Mouse (Mus musculus): ENCODE data around the gene Prex1. TPM values are rescaled to one million over a fixed set of nuclear protein-coding genes. Genes with fewer than 3 reads are reported as not detected.
A peak's percentile ranks its signal among the peaks of the same experiment; 100 is the strongest.

Prex1 gene
- polyA plus RNA-seq, 1 experiment from 2014 or later = 25.5 TPM

- H3K36me3 ChIP-seq = no peaks in the 10 kb centered on the region
- no peak for ATAC-seq (ENCODE audit: insufficient number of reproducible peaks, low FRiP score, low TSS enrichment, low read depth)
- H3K4me1 ChIP-seq = peaks cover 11% of the 10 kb centered on the region
- H3K9ac ChIP-seq = no peak overlapping the region
- no peak overlapping the region for H3K4me3 ChIP-seq (replicated peaks)
- no peak overlapping the region for H3K4me2 ChIP-seq (replicated peaks)
- H3K27me3 ChIP-seq = no peaks in the 10 kb centered on the region
- peak overlapping the region; percentile 60 for H3K27ac ChIP-seq (replicated peaks)
- no peaks in the 10 kb centered on the region for H3K9me3 ChIP-seq (replicated peaks)
- 56% methylated on average over 3 of the region's 3 CpGs for WGBS
Observed at GRCm38 (mm10) chr2:166720416-166720815, 6.8 kb upstream of the Prex1 start.

DNA sequence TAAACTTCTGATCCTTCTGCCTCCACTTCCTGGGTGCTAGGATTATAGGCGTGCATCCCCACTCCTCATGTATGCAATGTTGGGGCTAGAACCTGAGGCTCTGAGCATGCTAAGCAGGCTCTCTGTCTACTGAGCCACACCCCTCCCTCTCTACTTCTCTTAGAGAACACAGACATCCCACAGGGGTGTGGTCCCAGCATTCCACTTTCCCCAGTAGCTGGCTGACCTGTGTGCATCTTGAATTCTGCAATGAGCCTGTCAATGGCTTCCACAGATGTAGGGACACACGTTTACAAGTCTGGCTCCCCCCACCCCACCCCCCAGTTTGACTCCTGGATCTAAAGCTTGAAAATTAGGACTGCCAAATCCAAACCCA, 6.3 kb upstream of the Prex1 start:
- ATAC-seq (ENCODE audit: insufficient number of reproducible peaks, low FRiP score, low TSS enrichment, low read depth) = 0 out of 2 replicates have a peak, but pooled peaks have one; percentile 30
- WGBS = 47% methylated on average over 2 of the region's 2 CpGs
- no peak overlapping the region for H3K4me2 ChIP-seq (replicated peaks)
- H3K9ac ChIP-seq = no peak overlapping the region
- no peaks in the 10 kb centered on the region for H3K27me3 ChIP-seq
- H3K27ac ChIP-seq (replicated peaks) = peak overlapping the region; percentile 58; the same call in 1 of the 2 replicates
- H3K36me3 ChIP-seq = no peaks in the 10 kb centered on the region
- no peaks in the 10 kb centered on the region for H3K9me3 ChIP-seq (replicated peaks)
- peaks cover 11% of the 10 kb centered on the region for H3K4me1 ChIP-seq
- H3K4me3 ChIP-seq (replicated peaks) = no peak overlapping the region

GRCm38 (mm10) chr2:166719301-166719929, 5.8 kb upstream of the Prex1 start:
- Histone ChIP-seq H3K9me3 (replicated peaks) (no peaks in the 10 kb centered on the region), H3K27ac (replicated peaks) (peak overlapping the region; percentile 58; the same call in 1 of the 2 replicates), H3K36me3 (no peaks in the 10 kb centered on the region), H3K4me1 (peaks cover 13% of the 10 kb centered on the region), H3K4me2 (replicated peaks) (no peak overlapping the region), H3K27me3 (no peaks in the 10 kb centered on the region), H3K4me3 (replicated peaks) (no peak overlapping the region), H3K9ac (no peak overlapping the region)
- ATAC-seq (ENCODE audit: insufficient number of reproducible peaks, low FRiP score, low TSS enrichment, low read depth) = no peak
- WGBS = 79% methylated on average over 1 of the region's 1 CpGs

DNA sequence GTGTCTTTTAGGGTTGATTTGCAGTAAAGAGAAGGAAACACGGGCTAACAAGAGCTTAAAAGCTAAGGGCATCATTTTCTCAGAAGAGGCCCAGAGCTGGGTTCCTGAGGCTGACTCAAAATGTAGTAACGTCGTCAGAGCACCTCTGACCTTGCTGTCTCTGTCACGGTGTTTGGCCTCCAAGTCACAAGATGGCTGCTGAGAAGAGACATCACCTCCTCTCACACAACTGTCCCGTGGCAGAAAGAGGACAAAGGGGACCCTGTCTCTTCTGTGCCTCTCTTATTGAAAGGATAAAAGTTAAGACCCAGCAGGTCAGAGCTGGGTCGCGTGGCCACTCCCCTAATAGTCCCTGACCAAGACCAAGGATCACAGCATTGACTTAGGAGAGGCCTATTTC, 2.4 kb upstream of the Prex1 start:
- H3K27me3 ChIP-seq = no peaks in the 10 kb centered on the region
- H3K9ac ChIP-seq = no peak overlapping the region
- ATAC-seq (ENCODE audit: insufficient number of reproducible peaks, low FRiP score, low TSS enrichment, low read depth) = no peak
- H3K4me2 ChIP-seq (replicated peaks) = no peak overlapping the region
- 63% methylated on average over 7 of the region's 7 CpGs for WGBS
- H3K9me3 ChIP-seq (replicated peaks) = no peaks in the 10 kb centered on the region
- no peak overlapping the region for H3K27ac ChIP-seq (replicated peaks)
- H3K4me3 ChIP-seq (replicated peaks) = no peak overlapping the region
- H3K4me1 ChIP-seq = peaks cover 38% of the 10 kb centered on the region
- H3K36me3 ChIP-seq = no peaks in the 10 kb centered on the region

- H3K36me3 ChIP-seq = no peaks in the 10 kb centered on the region
- no peak overlapping the region for H3K27ac ChIP-seq (replicated peaks)
- WGBS = 9% methylated on average over 11 of the region's 11 CpGs
- peak overlapping the region; percentile 37 for H3K9ac ChIP-seq
- H3K4me3 ChIP-seq (replicated peaks) = peak overlapping the region; percentile 83
- H3K9me3 ChIP-seq (replicated peaks) = no peaks in the 10 kb centered on the region
- H3K27me3 ChIP-seq = no peaks in the 10 kb centered on the region
- ATAC-seq (ENCODE audit: insufficient number of reproducible peaks, low FRiP score, low TSS enrichment, low read depth) = no peak
- H3K4me1 ChIP-seq = peaks cover 40% of the 10 kb centered on the region
- H3K4me2 ChIP-seq (replicated peaks) = peak overlapping the region; percentile 78
Observed at GRCm38 (mm10) chr2:166714427-166714699, 731 bp upstream of the Prex1 start.

DNA sequence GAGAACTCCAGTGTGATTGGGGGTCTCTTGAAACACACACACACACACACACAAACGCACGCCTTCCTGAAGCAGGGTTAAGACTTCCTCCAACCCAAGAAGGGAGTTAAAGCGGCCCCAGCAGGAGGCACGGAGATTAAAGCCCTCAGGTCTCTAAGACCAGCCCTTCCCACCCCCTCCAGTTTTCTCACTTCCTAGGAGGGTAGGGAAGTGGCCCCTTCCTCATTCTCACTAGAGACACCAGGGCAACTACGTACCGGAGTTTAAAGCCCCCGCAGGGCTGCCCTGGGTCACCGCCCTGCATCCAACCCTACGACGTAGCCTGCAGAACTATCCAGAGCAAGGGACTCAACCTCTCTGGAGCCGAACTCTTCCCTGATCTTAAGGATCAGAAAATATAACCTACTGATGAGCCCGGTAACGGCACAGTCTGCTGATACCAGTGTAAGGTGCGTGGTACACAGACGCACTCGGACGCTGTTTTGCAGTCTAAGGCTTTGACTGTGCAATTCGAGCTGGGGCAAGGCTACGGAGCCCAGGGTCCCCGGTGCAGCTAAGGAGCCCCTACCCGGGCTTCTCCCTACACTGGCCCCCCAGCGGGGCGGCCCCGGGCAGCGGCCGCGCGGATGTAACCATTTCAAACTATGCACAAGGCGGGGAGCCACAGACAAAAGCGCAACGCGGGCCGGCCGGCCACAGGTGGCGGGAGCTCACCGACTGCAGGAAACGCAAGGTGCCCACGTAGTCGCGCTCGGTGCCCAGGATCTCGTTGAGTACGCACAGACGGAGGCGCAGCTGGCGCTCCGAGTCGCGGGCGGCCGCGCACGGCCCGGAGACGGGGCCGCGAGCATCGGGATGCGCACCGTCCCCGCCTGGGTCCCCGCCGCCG, 587 bp downstream of the Prex1 start:
- H3K4me3 ChIP-seq (replicated peaks) = peak overlapping the region; percentile 83
- H3K4me1 ChIP-seq = peaks cover 41% of the 10 kb centered on the region

GRCm38 (mm10) chr2:166712310-166712709, 1.3 kb downstream of the Prex1 start:
- Histone ChIP-seq H3K9me3 (replicated peaks) (no peaks in the 10 kb centered on the region), H3K4me1 (peaks cover 42% of the 10 kb centered on the region), H3K4me3 (replicated peaks) (peak overlapping the region; percentile 83), H3K27ac (replicated peaks) (peak overlapping the region; percentile 75; the same call in 1 of the 2 replicates), H3K27me3 (no peaks in the 10 kb centered on the region), H3K9ac (no peak overlapping the region), H3K36me3 (no peaks in the 10 kb centered on the region), H3K4me2 (replicated peaks) (peak overlapping the region; percentile 96)
- ATAC-seq (ENCODE audit: insufficient number of reproducible peaks, low FRiP score, low TSS enrichment, low read depth) = no peak
- 1% methylated on average over 4 of the region's 4 CpGs for WGBS

More for the DNA sequence above, 587 bp downstream of the Prex1 start:
- Histone ChIP-seq H3K27ac (replicated peaks) (peak overlapping the region; percentile 75), H3K4me2 (replicated peaks) (peak overlapping the region; percentile 96), H3K9ac (peak overlapping the region; percentile 76), H3K36me3 (no peaks in the 10 kb centered on the region), H3K9me3 (replicated peaks) (no peaks in the 10 kb centered on the region), H3K27me3 (no peaks in the 10 kb centered on the region)
- peak; percentile 44 for ATAC-seq (ENCODE audit: insufficient number of reproducible peaks, low FRiP score, low TSS enrichment, low read depth)
- under 1% methylated on average over 63 of the region's 64 CpGs for WGBS

DNA sequence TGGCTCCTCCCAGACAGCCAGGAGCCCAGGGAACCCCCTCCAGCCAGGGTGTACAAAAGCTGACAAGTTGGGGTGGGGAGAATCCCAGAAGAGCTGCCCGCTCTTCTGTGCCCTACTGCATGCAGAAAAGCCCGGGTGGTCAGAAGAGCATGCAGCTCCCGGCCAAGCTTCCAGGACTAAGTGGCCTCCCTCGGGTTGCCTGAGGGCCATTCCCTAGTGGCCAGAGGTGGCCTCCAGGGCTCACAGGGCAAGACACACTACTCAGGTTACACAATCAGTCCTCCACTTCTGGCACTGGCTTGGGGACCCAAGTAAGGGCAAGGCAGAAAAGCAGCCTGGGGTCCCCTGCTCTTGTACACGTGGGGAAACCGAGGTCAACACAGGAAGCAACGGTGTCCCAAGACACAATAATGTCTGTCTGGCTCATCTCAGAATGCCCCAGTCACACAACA, 1.9 kb downstream of the Prex1 start:
- H3K9ac ChIP-seq = no peak overlapping the region
- H3K4me3 ChIP-seq (replicated peaks) = peak overlapping the region; percentile 83
- ATAC-seq (ENCODE audit: insufficient number of reproducible peaks, low FRiP score, low TSS enrichment, low read depth) = no peak
- peaks cover 44% of the 10 kb centered on the region for H3K4me1 ChIP-seq
- H3K36me3 ChIP-seq = no peaks in the 10 kb centered on the region
- H3K27me3 ChIP-seq = no peaks in the 10 kb centered on the region
- H3K27ac ChIP-seq (replicated peaks) = no peak overlapping the region
- 14% methylated on average over 7 of the region's 7 CpGs for WGBS
- no peaks in the 10 kb centered on the region for H3K9me3 ChIP-seq (replicated peaks)
- peak overlapping the region; percentile 96 for H3K4me2 ChIP-seq (replicated peaks)

GRCm38 (mm10) chr2:166709883-166710282, 3.7 kb downstream of the Prex1 start:
- Histone ChIP-seq H3K27ac (replicated peaks) (no peak overlapping the region), H3K36me3 (peaks cover 2% of the 10 kb centered on the region; the same call in 1 of the 2 replicates), H3K4me2 (replicated peaks) (no peak overlapping the region), H3K4me1 (peaks cover 53% of the 10 kb centered on the region), H3K9me3 (replicated peaks) (no peaks in the 10 kb centered on the region), H3K27me3 (no peaks in the 10 kb centered on the region), H3K9ac (no peak overlapping the region), H3K4me3 (replicated peaks) (no peak overlapping the region)
- no peak for ATAC-seq (ENCODE audit: insufficient number of reproducible peaks, low FRiP score, low TSS enrichment, low read depth)
- 78% methylated on average over 2 of the region's 2 CpGs for WGBS

GRCm38 (mm10) chr2:166708304-166708703, 5.3 kb downstream of the Prex1 start:
- ATAC-seq (ENCODE audit: insufficient number of reproducible peaks, low FRiP score, low TSS enrichment, low read depth) = no peak
- no peak overlapping the region for H3K4me2 ChIP-seq (replicated peaks)
- H3K4me3 ChIP-seq (replicated peaks) = no peak overlapping the region
- no peaks in the 10 kb centered on the region for H3K9me3 ChIP-seq (replicated peaks)
- H3K27ac ChIP-seq (replicated peaks) = no peak overlapping the region
- no peak overlapping the region for H3K9ac ChIP-seq
- peaks cover 45% of the 10 kb centered on the region for H3K4me1 ChIP-seq
- 78% methylated on average over 8 of the region's 8 CpGs for WGBS
- peaks cover 7% of the 10 kb centered on the region; the same call in 1 of the 2 replicates for H3K36me3 ChIP-seq
- no peaks in the 10 kb centered on the region for H3K27me3 ChIP-seq

DNA sequence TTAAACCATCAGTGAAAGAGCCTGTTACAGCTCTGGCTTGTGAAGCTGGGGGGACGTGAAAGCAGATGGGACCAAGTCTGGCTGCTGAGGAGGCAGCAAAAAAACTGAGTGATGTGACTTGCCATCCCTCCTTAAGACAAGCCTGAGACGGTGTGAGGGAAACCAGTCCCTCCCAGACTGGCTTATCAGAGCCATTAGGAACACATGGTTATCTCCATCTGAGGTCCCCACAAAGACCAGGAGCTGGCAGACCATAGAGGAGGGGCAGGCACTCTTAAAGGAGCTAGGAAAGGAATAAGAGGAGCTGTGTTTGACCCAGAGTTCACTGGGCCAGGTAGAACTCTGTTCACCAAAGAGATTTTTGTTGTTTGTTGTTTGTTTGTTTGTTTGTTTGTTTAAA, 7.1 kb downstream of the Prex1 start:
- H3K27me3 ChIP-seq = no peaks in the 10 kb centered on the region
- no peak for ATAC-seq (ENCODE audit: insufficient number of reproducible peaks, low FRiP score, low TSS enrichment, low read depth)
- H3K9me3 ChIP-seq (replicated peaks) = no peaks in the 10 kb centered on the region
- no peak overlapping the region for H3K27ac ChIP-seq (replicated peaks)
- no peak overlapping the region for H3K4me2 ChIP-seq (replicated peaks)
- H3K4me3 ChIP-seq (replicated peaks) = no peak overlapping the region
- H3K36me3 ChIP-seq = peaks cover 7% of the 10 kb centered on the region; the same call in 1 of the 2 replicates
- H3K9ac ChIP-seq = no peak overlapping the region
- H3K4me1 ChIP-seq = peaks cover 30% of the 10 kb centered on the region
- 44% methylated on average over 2 of the region's 2 CpGs for WGBS
